Mouse (Mus musculus): ENCODE data around the gene Msantd1. TPM values are rescaled to one million over a fixed set of nuclear protein-coding genes. Genes with fewer than 3 reads are reported as not detected.

The Msantd1 gene
- polyA plus RNA-seq, 1 experiment from 2014 or later, result 2.9 TPM

GRCm38 (mm10) chr5:34951161-34951834 is 43.5 kb downstream of the Msantd1 start:
- H3K4me1 ChIP-seq, result peaks cover 58% of the 10 kb centered on the region
- no peaks in the 10 kb centered on the region for H3K36me3 ChIP-seq
- H3K9ac ChIP-seq (replicated peaks), result no peak overlapping the region
- WGBS, result 88% methylated on average over 8 of the region's 8 CpGs
- H3K27me3 ChIP-seq (replicated peaks), result no peaks in the 10 kb centered on the region
- no peak for ATAC-seq (ENCODE audit: low FRiP score)
- H3K9me3 ChIP-seq (replicated peaks), result no peaks in the 10 kb centered on the region
- peak overlapping the region; percentile 87; the same call in 1 of the 2 replicates for H3K27ac ChIP-seq (replicated peaks)
- peak overlapping the region; percentile 82 for H3K4me2 ChIP-seq
- H3K4me3 ChIP-seq (replicated peaks), result no peak overlapping the region

- Histone ChIP-seq H3K4me1 (peaks cover 73% of the 10 kb centered on the region), H3K4me2 (no peak overlapping the region), H3K4me3 (replicated peaks) (no peak overlapping the region), H3K9ac (replicated peaks) (no peak overlapping the region), H3K36me3 (no peaks in the 10 kb centered on the region), H3K27ac (replicated peaks) (0 out of 2 replicates have a peak overlapping the region, but pooled peaks have one; percentile 13), H3K9me3 (replicated peaks) (no peaks in the 10 kb centered on the region), H3K27me3 (replicated peaks) (no peaks in the 10 kb centered on the region)
- WGBS, result 46% methylated on average over 6 of the region's 6 CpGs
- ATAC-seq (ENCODE audit: low FRiP score), result no peak
These were observed 46.7 kb downstream of the Msantd1 start for GRCm38 (mm10) chr5:34954508-34954907.

GRCm38 (mm10) chr5:34955630-34956029 is 47.8 kb downstream of the Msantd1 start:
- Histone ChIP-seq H3K27ac (replicated peaks) (no peak overlapping the region), H3K9ac (replicated peaks) (no peak overlapping the region), H3K4me3 (replicated peaks) (no peak overlapping the region), H3K27me3 (replicated peaks) (no peaks in the 10 kb centered on the region), H3K36me3 (no peaks in the 10 kb centered on the region), H3K4me1 (peaks cover 63% of the 10 kb centered on the region), H3K4me2 (no peak overlapping the region), H3K9me3 (replicated peaks) (no peaks in the 10 kb centered on the region)
- no peak for ATAC-seq (ENCODE audit: low FRiP score)
- 40% methylated on average over 5 of the region's 5 CpGs for WGBS

GRCm38 (mm10) chr5:34956151-34956550 is 48.3 kb downstream of the Msantd1 start:
- H3K4me3 ChIP-seq (replicated peaks), result no peak overlapping the region
- H3K9me3 ChIP-seq (replicated peaks), result no peaks in the 10 kb centered on the region
- H3K4me2 ChIP-seq, result no peak overlapping the region
- no peaks in the 10 kb centered on the region for H3K36me3 ChIP-seq
- 91% methylated on average over 7 of the region's 7 CpGs for WGBS
- no peak overlapping the region for H3K27ac ChIP-seq (replicated peaks)
- no peak overlapping the region for H3K9ac ChIP-seq (replicated peaks)
- no peaks in the 10 kb centered on the region for H3K27me3 ChIP-seq (replicated peaks)
- no peak for ATAC-seq (ENCODE audit: low FRiP score)
- H3K4me1 ChIP-seq, result peaks cover 58% of the 10 kb centered on the region

DNA sequence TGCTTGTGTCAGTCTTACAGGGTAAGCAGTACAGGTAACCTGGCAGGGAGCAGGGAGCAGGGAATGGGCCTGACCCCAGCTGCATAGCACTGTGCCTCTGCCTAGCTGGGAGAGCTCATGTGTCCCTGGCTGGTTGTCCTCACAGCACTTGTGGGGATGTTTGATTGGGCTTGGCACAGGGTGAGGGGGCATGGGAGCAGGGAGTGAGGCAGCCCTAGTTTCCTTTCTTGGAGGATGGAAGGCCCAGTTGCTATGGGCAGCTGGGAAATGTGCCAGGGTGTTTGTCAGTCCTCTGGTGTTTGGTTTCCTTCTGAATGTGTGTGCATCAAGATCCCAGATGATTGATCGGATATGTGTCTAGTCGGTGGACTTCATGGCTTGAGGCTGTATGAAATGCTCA is 49.2 kb downstream of the Msantd1 start:
- peak; percentile 42; the same call in 1 of the 2 replicates for ATAC-seq (ENCODE audit: low FRiP score)
- H3K27ac ChIP-seq (replicated peaks), result 0 out of 2 replicates have a peak overlapping the region, but pooled peaks have one; percentile 37
- H3K4me2 ChIP-seq, result no peak overlapping the region

GRCm38 (mm10) chr5:34960021-34960420 is 52.2 kb downstream of the Msantd1 start:
- Histone ChIP-seq H3K9ac (replicated peaks) (no peak overlapping the region), H3K36me3 (peaks cover 5% of the 10 kb centered on the region), H3K4me1 (peaks cover 48% of the 10 kb centered on the region), H3K4me2 (no peak overlapping the region), H3K27me3 (replicated peaks) (no peaks in the 10 kb centered on the region), H3K4me3 (replicated peaks) (no peak overlapping the region), H3K9me3 (replicated peaks) (no peaks in the 10 kb centered on the region), H3K27ac (replicated peaks) (no peak overlapping the region)
- ATAC-seq (ENCODE audit: low FRiP score), result no peak
- WGBS, result 93% methylated on average over 1 of the region's 1 CpGs

More for the DNA sequence above, 49.2 kb downstream of the Msantd1 start:
- Histone ChIP-seq H3K9me3 (replicated peaks) (no peaks in the 10 kb centered on the region), H3K4me1 (peaks cover 54% of the 10 kb centered on the region), H3K9ac (replicated peaks) (no peak overlapping the region), H3K36me3 (no peaks in the 10 kb centered on the region), H3K4me3 (replicated peaks) (no peak overlapping the region), H3K27me3 (replicated peaks) (no peaks in the 10 kb centered on the region)
- 73% methylated on average over 2 of the region's 2 CpGs for WGBS

DNA sequence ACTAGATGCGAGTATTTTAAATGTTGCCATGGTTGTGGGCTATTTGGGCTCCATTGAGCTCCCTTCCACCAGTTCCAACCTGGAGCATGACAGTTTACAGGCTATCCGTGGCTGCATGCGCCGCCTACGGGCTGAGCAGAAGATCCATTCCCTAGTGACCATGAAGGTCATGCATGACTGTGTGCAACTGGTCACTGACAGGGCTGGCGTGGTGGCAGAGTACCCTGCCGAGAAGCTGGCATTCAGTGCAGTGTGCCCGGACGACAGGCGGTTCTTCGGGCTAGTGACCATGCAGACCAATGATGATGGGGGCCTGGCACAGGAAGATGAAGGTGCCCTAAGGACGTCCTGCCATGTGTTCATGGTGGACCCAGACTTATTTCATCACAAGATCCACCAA is 57.7 kb downstream of the Msantd1 start:
- H3K27ac ChIP-seq (replicated peaks), result no peak overlapping the region

GRCm38 (mm10) chr5:34968386-34968785 is 60.6 kb downstream of the Msantd1 start:
- H3K36me3 ChIP-seq, result peaks cover 29% of the 10 kb centered on the region
- H3K4me3 ChIP-seq (replicated peaks), result no peak overlapping the region
- no peaks in the 10 kb centered on the region for H3K27me3 ChIP-seq (replicated peaks)
- H3K4me1 ChIP-seq, result peaks cover 8% of the 10 kb centered on the region; the same call in 1 of the 2 replicates
- no peak overlapping the region for H3K9ac ChIP-seq (replicated peaks)
- no peak for ATAC-seq (ENCODE audit: low FRiP score)
- WGBS, result 61% methylated on average over 5 of the region's 5 CpGs
- no peak overlapping the region for H3K4me2 ChIP-seq
- no peaks in the 10 kb centered on the region for H3K9me3 ChIP-seq (replicated peaks)
- no peak overlapping the region for H3K27ac ChIP-seq (replicated peaks)

More for the DNA sequence above, 57.7 kb downstream of the Msantd1 start:
- no peak overlapping the region for H3K4me3 ChIP-seq (replicated peaks)
- no peaks in the 10 kb centered on the region for H3K9me3 ChIP-seq (replicated peaks)
- ATAC-seq (ENCODE audit: low FRiP score), result no peak
- peaks cover 15% of the 10 kb centered on the region for H3K4me1 ChIP-seq
- H3K9ac ChIP-seq (replicated peaks), result no peak overlapping the region
- 94% methylated on average over 12 of the region's 12 CpGs for WGBS
- peaks cover 29% of the 10 kb centered on the region for H3K36me3 ChIP-seq
- no peak overlapping the region for H3K4me2 ChIP-seq
- H3K27me3 ChIP-seq (replicated peaks), result no peaks in the 10 kb centered on the region

- Histone ChIP-seq H3K4me1 (0 out of 2 replicates have a peak, but pooled peaks cover 2% of the 10 kb centered on the region), H3K9ac (replicated peaks) (no peak overlapping the region), H3K27me3 (replicated peaks) (no peaks in the 10 kb centered on the region), H3K4me3 (replicated peaks) (no peak overlapping the region), H3K4me2 (no peak overlapping the region), H3K36me3 (peaks cover 26% of the 10 kb centered on the region), H3K27ac (replicated peaks) (no peak overlapping the region), H3K9me3 (replicated peaks) (no peaks in the 10 kb centered on the region)
- no peak for ATAC-seq (ENCODE audit: low FRiP score)
- WGBS, result 93% methylated on average over 3 of the region's 3 CpGs
These were observed 64.7 kb downstream of the Msantd1 start for GRCm38 (mm10) chr5:34972471-34972870.

Other genes starting within 250 kb of the Msantd1 start
- gene Nop14, start 247.9 kb upstream of the Msantd1 start, polyA plus RNA-seq (2015; fragmentation: Nextera tagmentation; extraction: Ambion mirVana), result 19.8 and 21.4 TPM in 2 replicates
- 3.5 and 3.7 TPM in 2 replicates for gene Grk4, start 247.6 kb upstream of the Msantd1 start, polyA plus RNA-seq (2015; fragmentation: Nextera tagmentation; extraction: Ambion mirVana)
- gene Htt, start 146.3 kb upstream of the Msantd1 start, polyA plus RNA-seq (2015; fragmentation: Nextera tagmentation; extraction: Ambion mirVana), result 13.5 and 14.0 TPM in 2 replicates
- gene Rgs12, start 41.4 kb downstream of the Msantd1 start, polyA plus RNA-seq (2015; fragmentation: Nextera tagmentation; extraction: Ambion mirVana), result 32.9 and 33.9 TPM in 2 replicates
- gene Hgfac, start 133.5 kb downstream of the Msantd1 start, polyA plus RNA-seq (2015; fragmentation: Nextera tagmentation; extraction: Ambion mirVana), result 0.46 and 1.4 TPM in 2 replicates
- gene Dok7, start 148.8 kb downstream of the Msantd1 start, polyA plus RNA-seq (2015; fragmentation: Nextera tagmentation; extraction: Ambion mirVana), result 7.4 and 10.5 TPM in 2 replicates
- gene Lrpap1, start 197.8 kb downstream of the Msantd1 start, polyA plus RNA-seq (2015; fragmentation: Nextera tagmentation; extraction: Ambion mirVana), result 150 and 155 TPM in 2 replicates